Mouse (Mus musculus): ENCODE data around the gene Olfr549. TPM values are rescaled to one million over a fixed set of nuclear protein-coding genes. Genes with fewer than 3 reads are reported as not detected.

Gene Olfr549
- polyA plus RNA-seq, 1 experiment from 2014 or later: not detected

GRCm38 (mm10) chr7:102516261-102517050, 33.2 kb upstream of the Olfr549 start:
- H3K4me2 ChIP-seq (replicated peaks): no peak overlapping the region

GRCm38 (mm10) chr7:102517051-102517335, 32.7 kb upstream of the Olfr549 start:
- ATAC-seq (ENCODE audit: low FRiP score): no peak
- Histone ChIP-seq H3K27ac (no peak overlapping the region), H3K4me2 (replicated peaks) (no peak overlapping the region), H3K9ac (no peak overlapping the region), H3K9me3 (ENCODE audit: control insufficient read depth, low read length) (no peaks in the 10 kb centered on the region), H3K27me3 (ENCODE audit: control insufficient read depth, insufficient read depth, low read length) (0 out of 2 replicates have a peak, but pooled peaks cover 9% of the 10 kb centered on the region), H3K36me3 (replicated peaks; ENCODE audit: control insufficient read depth, insufficient read depth) (no peaks in the 10 kb centered on the region), H3K4me1 (replicated peaks; ENCODE audit: control insufficient read depth, insufficient read depth, low read length) (no peaks in the 10 kb centered on the region), H3K4me3 (replicated peaks; ENCODE audit: low read length) (no peak overlapping the region)
- WGBS: 73% methylated on average over 2 of the region's 2 CpGs
- DNase-seq (ENCODE audit: low spot score): no peak

More at GRCm38 (mm10) chr7:102516261-102517050, 33.2 kb upstream of the Olfr549 start:
- 64% methylated on average over 10 of the region's 10 CpGs for WGBS
- Histone ChIP-seq H3K4me3 (replicated peaks; ENCODE audit: low read length) (no peak overlapping the region), H3K27me3 (ENCODE audit: control insufficient read depth, insufficient read depth, low read length) (0 out of 2 replicates have a peak, but pooled peaks cover 10% of the 10 kb centered on the region), H3K4me1 (replicated peaks; ENCODE audit: control insufficient read depth, insufficient read depth, low read length) (no peaks in the 10 kb centered on the region), H3K9ac (no peak overlapping the region), H3K36me3 (replicated peaks; ENCODE audit: control insufficient read depth, insufficient read depth) (no peaks in the 10 kb centered on the region), H3K9me3 (ENCODE audit: control insufficient read depth, low read length) (no peaks in the 10 kb centered on the region), H3K27ac (no peak overlapping the region)
- ATAC-seq (ENCODE audit: low FRiP score) (no peak), DNase-seq (ENCODE audit: low spot score) (no peak)

GRCm38 (mm10) chr7:102529052-102529451, 20.6 kb upstream of the Olfr549 start:
- H3K4me2 ChIP-seq (replicated peaks): no peak overlapping the region
- H3K27me3 ChIP-seq (ENCODE audit: control insufficient read depth, insufficient read depth, low read length): no peaks in the 10 kb centered on the region
- H3K4me3 ChIP-seq (replicated peaks; ENCODE audit: low read length): no peak overlapping the region
- WGBS: 88% methylated on average over 1 of the region's 1 CpGs
- no peak overlapping the region for H3K27ac ChIP-seq
- H3K9me3 ChIP-seq (ENCODE audit: control insufficient read depth, low read length): no peaks in the 10 kb centered on the region
- ATAC-seq (ENCODE audit: low FRiP score): no peak
- no peaks in the 10 kb centered on the region for H3K36me3 ChIP-seq (replicated peaks; ENCODE audit: control insufficient read depth, insufficient read depth)
- DNase-seq (ENCODE audit: low spot score): no peak
- H3K9ac ChIP-seq: no peak overlapping the region
- H3K4me1 ChIP-seq (replicated peaks; ENCODE audit: control insufficient read depth, insufficient read depth, low read length): no peaks in the 10 kb centered on the region

- Histone ChIP-seq H3K27me3 (ENCODE audit: control insufficient read depth, insufficient read depth, low read length) (no peaks in the 10 kb centered on the region), H3K27ac (no peak within 1 kb of the TSS), H3K4me3 (replicated peaks; ENCODE audit: low read length) (no peak within 1 kb of the TSS), H3K4me2 (replicated peaks) (no peak within 1 kb of the TSS), H3K36me3 (replicated peaks; ENCODE audit: control insufficient read depth, insufficient read depth) (no peaks in the 10 kb centered on the region), H3K9ac (no peak within 1 kb of the TSS), H3K9me3 (ENCODE audit: control insufficient read depth, low read length) (no peaks in the 10 kb centered on the region), H3K4me1 (replicated peaks; ENCODE audit: control insufficient read depth, insufficient read depth, low read length) (no peaks in the 10 kb centered on the region)
- no peak for ATAC-seq (ENCODE audit: low FRiP score)
- WGBS: 79% methylated on average over 1 of the region's 1 CpGs
- DNase-seq (ENCODE audit: low spot score): no peak
Measured at GRCm38 (mm10) chr7:102534449-102534848, 15.2 kb upstream of the Olfr549 start, which contains the start of gene Olfr547. Gene Olfr547, plus strand, starts transcription at chr7:102534749.

GRCm38 (mm10) chr7:102540596-102540995, 9.1 kb upstream of the Olfr549 start, which contains the start of gene Olfr548-ps1:
Gene Olfr548-ps1, plus strand, starts transcription at chr7:102540896.
- Histone ChIP-seq H3K36me3 (replicated peaks; ENCODE audit: control insufficient read depth, insufficient read depth) (no peaks in the 10 kb centered on the region), H3K4me2 (replicated peaks) (no peak within 1 kb of the TSS), H3K4me3 (replicated peaks; ENCODE audit: low read length) (no peak within 1 kb of the TSS), H3K9ac (no peak within 1 kb of the TSS), H3K27me3 (ENCODE audit: control insufficient read depth, insufficient read depth, low read length) (no peaks in the 10 kb centered on the region), H3K9me3 (ENCODE audit: control insufficient read depth, low read length) (no peaks in the 10 kb centered on the region), H3K4me1 (replicated peaks; ENCODE audit: control insufficient read depth, insufficient read depth, low read length) (no peaks in the 10 kb centered on the region), H3K27ac (no peak within 1 kb of the TSS)
- ATAC-seq (ENCODE audit: low FRiP score): no peak
- WGBS: 85% methylated on average over 2 of the region's 2 CpGs
- DNase-seq (ENCODE audit: low spot score): no peak

GRCm38 (mm10) chr7:102541251-102541650, 8.4 kb upstream of the Olfr549 start:
- Histone ChIP-seq H3K9me3 (ENCODE audit: control insufficient read depth, low read length) (no peaks in the 10 kb centered on the region), H3K27me3 (ENCODE audit: control insufficient read depth, insufficient read depth, low read length) (no peaks in the 10 kb centered on the region), H3K4me3 (replicated peaks; ENCODE audit: low read length) (no peak overlapping the region), H3K9ac (no peak overlapping the region), H3K4me1 (replicated peaks; ENCODE audit: control insufficient read depth, insufficient read depth, low read length) (no peaks in the 10 kb centered on the region), H3K27ac (no peak overlapping the region), H3K36me3 (replicated peaks; ENCODE audit: control insufficient read depth, insufficient read depth) (no peaks in the 10 kb centered on the region), H3K4me2 (replicated peaks) (no peak overlapping the region)
- 63% methylated on average over 3 of the region's 3 CpGs for WGBS
- DNase-seq (ENCODE audit: low spot score): no peak
- ATAC-seq (ENCODE audit: low FRiP score): no peak

- Histone ChIP-seq H3K9me3 (ENCODE audit: control insufficient read depth, low read length) (no peaks in the 10 kb centered on the region), H3K27me3 (ENCODE audit: control insufficient read depth, insufficient read depth, low read length) (no peaks in the 10 kb centered on the region), H3K9ac (no peak overlapping the region), H3K4me2 (replicated peaks) (no peak overlapping the region), H3K4me1 (replicated peaks; ENCODE audit: control insufficient read depth, insufficient read depth, low read length) (no peaks in the 10 kb centered on the region), H3K4me3 (replicated peaks; ENCODE audit: low read length) (no peak overlapping the region), H3K27ac (no peak overlapping the region), H3K36me3 (replicated peaks; ENCODE audit: control insufficient read depth, insufficient read depth) (no peaks in the 10 kb centered on the region)
- ATAC-seq (ENCODE audit: low FRiP score): no peak
- DNase-seq (ENCODE audit: low spot score): no peak
- 89% methylated on average over 3 of the region's 3 CpGs for WGBS
Measured at GRCm38 (mm10) chr7:102553279-102553678, 3.6 kb downstream of the Olfr549 start.

GRCm38 (mm10) chr7:102564999-102565997, 15.6 kb downstream of the Olfr549 start, which contains the start of gene Trim21:
Gene Trim21, minus strand, starts transcription at chr7:102565486.
- H3K9ac ChIP-seq: peak within 1 kb of the TSS; percentile 24; the same call in 1 of the 2 replicates
- no peaks in the 10 kb centered on the region for H3K4me1 ChIP-seq (replicated peaks; ENCODE audit: control insufficient read depth, insufficient read depth, low read length)
- no peaks in the 10 kb centered on the region for H3K36me3 ChIP-seq (replicated peaks; ENCODE audit: control insufficient read depth, insufficient read depth)
- H3K9me3 ChIP-seq (ENCODE audit: control insufficient read depth, low read length): no peaks in the 10 kb centered on the region
- H3K4me2 ChIP-seq (replicated peaks): peak within 1 kb of the TSS; percentile 39
- no peak within 1 kb of the TSS for H3K27ac ChIP-seq
- peak within 1 kb of the TSS; percentile 24 for H3K4me3 ChIP-seq (replicated peaks; ENCODE audit: low read length)
- H3K27me3 ChIP-seq (ENCODE audit: control insufficient read depth, insufficient read depth, low read length): no peaks in the 10 kb centered on the region
- ATAC-seq (ENCODE audit: low FRiP score): peak; percentile 59; the same call in 1 of the 2 replicates
- DNase-seq (ENCODE audit: low spot score): peak; percentile 26
- WGBS: 23% methylated on average over 10 of the region's 10 CpGs

- 90% methylated on average over 4 of the region's 4 CpGs for WGBS
- no peak for ATAC-seq (ENCODE audit: low FRiP score)
- no peaks in the 10 kb centered on the region for H3K36me3 ChIP-seq (replicated peaks; ENCODE audit: control insufficient read depth, insufficient read depth)
Measured at GRCm38 (mm10) chr7:102566219-102566618, 16.5 kb downstream of the Olfr549 start.

More at GRCm38 (mm10) chr7:102566219-102566618, 16.5 kb downstream of the Olfr549 start:
- no peaks in the 10 kb centered on the region for H3K27me3 ChIP-seq (ENCODE audit: control insufficient read depth, insufficient read depth, low read length)
- no peak overlapping the region for H3K27ac ChIP-seq
- H3K9ac ChIP-seq: no peak overlapping the region
- H3K4me1 ChIP-seq (replicated peaks; ENCODE audit: control insufficient read depth, insufficient read depth, low read length): no peaks in the 10 kb centered on the region
- no peak overlapping the region for H3K4me2 ChIP-seq (replicated peaks)
- no peaks in the 10 kb centered on the region for H3K9me3 ChIP-seq (ENCODE audit: control insufficient read depth, low read length)
- H3K4me3 ChIP-seq (replicated peaks; ENCODE audit: low read length): no peak overlapping the region
- no peak for DNase-seq (ENCODE audit: low spot score)
